Mouse (Mus musculus): Measurements from ENCODE around the gene Zfp318. TPM values are rescaled to one million over a fixed set of nuclear protein-coding genes. Genes with fewer than 3 reads are reported as not detected.
A peak's percentile ranks its signal among the peaks of the same experiment; 100 is the strongest.

Gene Zfp318
- polyA plus RNA-seq, 1 experiment from 2014 or later, result 12.6 TPM

GRCm38 (mm10) chr17:46453970-46454411 lies 70.5 kb downstream of the Zfp318 start:
- WGBS, result 2% methylated on average over 26 of the region's 26 CpGs
- Histone ChIP-seq H3K4me3 (peak overlapping the region; percentile 61), H3K27ac (replicated peaks) (peak overlapping the region; percentile 35; the same call in 1 of the 2 replicates), H3K36me3 (replicated peaks) (no peaks in the 10 kb centered on the region), H3K27me3 (replicated peaks; ENCODE audit: low read depth, poor library complexity, severe bottlenecking) (peaks cover 82% of the 10 kb centered on the region), H3K9me3 (no peaks in the 10 kb centered on the region), H3K4me1 (peaks cover 52% of the 10 kb centered on the region)
- DNase-seq (ENCODE audit: low spot score), result peak; percentile 37

- DNase-seq (ENCODE audit: low spot score), result peak; percentile 37
- Histone ChIP-seq H3K4me1 (peaks cover 52% of the 10 kb centered on the region), H3K27me3 (replicated peaks; ENCODE audit: low read depth, poor library complexity, severe bottlenecking) (peaks cover 87% of the 10 kb centered on the region), H3K4me3 (peak overlapping the region; percentile 61), H3K27ac (replicated peaks) (peak overlapping the region; percentile 62; the same call in 1 of the 2 replicates), H3K36me3 (replicated peaks) (no peaks in the 10 kb centered on the region), H3K9me3 (no peaks in the 10 kb centered on the region)
- WGBS, result 3% methylated on average over 9 of the region's 9 CpGs
These were observed 71.0 kb downstream of the Zfp318 start for GRCm38 (mm10) chr17:46454539-46454938.

GRCm38 (mm10) chr17:46455110-46455691 lies 71.7 kb downstream of the Zfp318 start:
- 1% methylated on average over 33 of the region's 33 CpGs for WGBS
- Histone ChIP-seq H3K27me3 (replicated peaks; ENCODE audit: low read depth, poor library complexity, severe bottlenecking) (peaks cover 94% of the 10 kb centered on the region), H3K4me3 (peak overlapping the region; percentile 61), H3K36me3 (replicated peaks) (no peaks in the 10 kb centered on the region), H3K4me1 (peaks cover 54% of the 10 kb centered on the region), H3K27ac (replicated peaks) (peak overlapping the region; percentile 62; the same call in 1 of the 2 replicates), H3K9me3 (no peaks in the 10 kb centered on the region)
- DNase-seq (ENCODE audit: low spot score), result peak; percentile 66

- Histone ChIP-seq H3K4me1 (peaks cover 63% of the 10 kb centered on the region), H3K36me3 (replicated peaks) (no peaks in the 10 kb centered on the region), H3K27ac (replicated peaks) (no peak overlapping the region), H3K4me3 (no peak overlapping the region), H3K27me3 (replicated peaks; ENCODE audit: low read depth, poor library complexity, severe bottlenecking) (peaks cover 98% of the 10 kb centered on the region), H3K9me3 (no peaks in the 10 kb centered on the region)
- 17% methylated on average over 10 of the region's 10 CpGs for WGBS
- DNase-seq (ENCODE audit: low spot score), result peak; percentile 48
These were observed 74.3 kb downstream of the Zfp318 start for GRCm38 (mm10) chr17:46457791-46458190.

GRCm38 (mm10) chr17:46458439-46458838 lies 74.9 kb downstream of the Zfp318 start:
- peaks cover 57% of the 10 kb centered on the region for H3K4me1 ChIP-seq
- WGBS, result 25% methylated on average over 3 of the region's 3 CpGs
- no peaks in the 10 kb centered on the region for H3K36me3 ChIP-seq (replicated peaks)
- H3K4me3 ChIP-seq, result no peak overlapping the region
- no peaks in the 10 kb centered on the region for H3K9me3 ChIP-seq
- DNase-seq (ENCODE audit: low spot score), result no peak
- no peak overlapping the region for H3K27ac ChIP-seq (replicated peaks)
- peaks cover 98% of the 10 kb centered on the region for H3K27me3 ChIP-seq (replicated peaks; ENCODE audit: low read depth, poor library complexity, severe bottlenecking)

- DNase-seq (ENCODE audit: low spot score), result peak; percentile 45
- H3K36me3 ChIP-seq (replicated peaks), result no peaks in the 10 kb centered on the region
- under 1% methylated on average over 32 of the region's 32 CpGs for WGBS
- H3K27ac ChIP-seq (replicated peaks), result no peak overlapping the region
- no peaks in the 10 kb centered on the region for H3K9me3 ChIP-seq
- peaks cover 80% of the 10 kb centered on the region for H3K27me3 ChIP-seq (replicated peaks; ENCODE audit: low read depth, poor library complexity, severe bottlenecking)
- H3K4me1 ChIP-seq, result peaks cover 34% of the 10 kb centered on the region
- H3K4me3 ChIP-seq, result peak overlapping the region; percentile 53
These were observed 77.1 kb downstream of the Zfp318 start for GRCm38 (mm10) chr17:46460673-46461072.

GRCm38 (mm10) chr17:46461347-46461746 lies 77.8 kb downstream of the Zfp318 start:
- DNase-seq (ENCODE audit: low spot score), result no peak
- Histone ChIP-seq H3K27ac (replicated peaks) (no peak overlapping the region), H3K36me3 (replicated peaks) (no peaks in the 10 kb centered on the region), H3K4me1 (peaks cover 28% of the 10 kb centered on the region), H3K9me3 (no peaks in the 10 kb centered on the region), H3K27me3 (replicated peaks; ENCODE audit: low read depth, poor library complexity, severe bottlenecking) (peaks cover 77% of the 10 kb centered on the region), H3K4me3 (peak overlapping the region; percentile 53)
- WGBS, result 12% methylated on average over 8 of the region's 8 CpGs

- Histone ChIP-seq H3K4me3 (no peak overlapping the region), H3K27ac (replicated peaks) (no peak overlapping the region), H3K27me3 (replicated peaks; ENCODE audit: low read depth, poor library complexity, severe bottlenecking) (peaks cover 71% of the 10 kb centered on the region), H3K36me3 (replicated peaks) (peaks cover 2% of the 10 kb centered on the region; the same call in 1 of the 2 replicates), H3K4me1 (peaks cover 30% of the 10 kb centered on the region), H3K9me3 (no peaks in the 10 kb centered on the region)
- WGBS, result 83% methylated on average over 5 of the region's 5 CpGs
- DNase-seq (ENCODE audit: low spot score), result no peak
These were observed 78.7 kb downstream of the Zfp318 start for GRCm38 (mm10) chr17:46462226-46462625.

- Histone ChIP-seq H3K27me3 (replicated peaks; ENCODE audit: low read depth, poor library complexity, severe bottlenecking) (peaks cover 17% of the 10 kb centered on the region), H3K9me3 (no peaks in the 10 kb centered on the region), H3K27ac (replicated peaks) (no peak overlapping the region), H3K36me3 (replicated peaks) (peaks cover 12% of the 10 kb centered on the region; the same call in 1 of the 2 replicates), H3K4me1 (peaks cover 23% of the 10 kb centered on the region), H3K4me3 (no peak overlapping the region)
- 72% methylated on average over 9 of the region's 9 CpGs for WGBS
- no peak for DNase-seq (ENCODE audit: low spot score)
These were observed 84.3 kb downstream of the Zfp318 start for GRCm38 (mm10) chr17:46467830-46468229.

Other genes with a start within 250 kb of the Zfp318 start
- gene Rsph9, start 239.5 kb upstream of the Zfp318 start, polyA plus RNA-seq (2016; fragmentation: Nextera tagmentation; extraction: Ambion mirVana), result 9.8 and 10.2 TPM in 2 replicates
- gene Mad2l1bp, start 230.2 kb upstream of the Zfp318 start, polyA plus RNA-seq (2016; fragmentation: Nextera tagmentation; extraction: Ambion mirVana), result 36.6 and 41.0 TPM in 2 replicates
- 33.8 and 34.9 TPM in 2 replicates for gene Gtpbp2, start 222.7 kb upstream of the Zfp318 start, polyA plus RNA-seq (2016; fragmentation: Nextera tagmentation; extraction: Ambion mirVana)
- gene Polh, start 181.1 kb upstream of the Zfp318 start, polyA plus RNA-seq (2016; fragmentation: Nextera tagmentation; extraction: Ambion mirVana), result 15.1 and 15.7 TPM in 2 replicates
- gene Xpo5, start 180.9 kb upstream of the Zfp318 start, polyA plus RNA-seq (2016; fragmentation: Nextera tagmentation; extraction: Ambion mirVana), result 72.7 and 77.6 TPM in 2 replicates
- 125 and 130 TPM in 2 replicates for gene Polr1c, start 135.7 kb upstream of the Zfp318 start, polyA plus RNA-seq (2016; fragmentation: Nextera tagmentation; extraction: Ambion mirVana)
- 66.6 and 70.6 TPM in 2 replicates for gene Yipf3, start 135.7 kb upstream of the Zfp318 start, polyA plus RNA-seq (2016; fragmentation: Nextera tagmentation; extraction: Ambion mirVana)
- gene Lrrc73, start 130.2 kb upstream of the Zfp318 start, polyA plus RNA-seq (2016; fragmentation: Nextera tagmentation; extraction: Ambion mirVana), result 0.67 and 0.86 TPM in 2 replicates
- gene Tjap1, start 100.7 kb upstream of the Zfp318 start, polyA plus RNA-seq (2016; fragmentation: Nextera tagmentation; extraction: Ambion mirVana), result 60.2 and 62.6 TPM in 2 replicates
- gene Dlk2, start 86.3 kb upstream of the Zfp318 start, polyA plus RNA-seq (2016; fragmentation: Nextera tagmentation; extraction: Ambion mirVana), result 1.5 and 2.0 TPM in 2 replicates
- 6.3 and 6.6 TPM in 2 replicates for gene Abcc10, start 55.4 kb upstream of the Zfp318 start, polyA plus RNA-seq (2016; fragmentation: Nextera tagmentation; extraction: Ambion mirVana)
- gene Crip3, start 45.2 kb downstream of the Zfp318 start, polyA plus RNA-seq (2016; fragmentation: Nextera tagmentation; extraction: Ambion mirVana), result 0.77 TPM in 1 of 2 replicates, not detected in the other
- gene Slc22a7, start 54.7 kb downstream of the Zfp318 start, polyA plus RNA-seq (2016; fragmentation: Nextera tagmentation; extraction: Ambion mirVana), result not detected in 2 replicates
- 0.67 and 0.80 TPM in 2 replicates for gene Ttbk1, start 103.9 kb downstream of the Zfp318 start, polyA plus RNA-seq (2016; fragmentation: Nextera tagmentation; extraction: Ambion mirVana)
- gene Dnph1, start 113.0 kb downstream of the Zfp318 start, polyA plus RNA-seq (2016; fragmentation: Nextera tagmentation; extraction: Ambion mirVana), result 79.9 and 81.6 TPM in 2 replicates
- 5.2 and 6.1 TPM in 2 replicates for gene Cul9, start 162.7 kb downstream of the Zfp318 start, polyA plus RNA-seq (2016; fragmentation: Nextera tagmentation; extraction: Ambion mirVana)
- 5.6 and 7.0 TPM in 2 replicates for gene Srf, start 172.4 kb downstream of the Zfp318 start, polyA plus RNA-seq (2016; fragmentation: Nextera tagmentation; extraction: Ambion mirVana)
- 92.5 and 95.1 TPM in 2 replicates for gene Ptk7, start 245.8 kb downstream of the Zfp318 start, polyA plus RNA-seq (2016; fragmentation: Nextera tagmentation; extraction: Ambion mirVana)

Measured in embryonic facial prominence, embryonic 10.5 days (tissue).